Mouse (Mus musculus): Measurements from ENCODE around the gene Bcl11b. TPM values are rescaled to one million over a fixed set of nuclear protein-coding genes. Genes with fewer than 3 reads are reported as not detected.

The Bcl11b gene
- polyA plus RNA-seq, 1 experiment from 2014 or later = 2.5 TPM

- peaks cover 6% of the 10 kb centered on the region; the same call in 1 of the 2 replicates for H3K36me3 ChIP-seq
- no peaks in the 10 kb centered on the region for H3K9me3 ChIP-seq (replicated peaks)
- H3K4me3 ChIP-seq = no peak overlapping the region
- DNase-seq (ENCODE audit: low spot score) = no peak
- peaks cover 35% of the 10 kb centered on the region for H3K4me1 ChIP-seq
- no peaks in the 10 kb centered on the region for H3K27me3 ChIP-seq (ENCODE audit: low read depth, poor library complexity, severe bottlenecking)
- 0 out of 2 replicates have a peak overlapping the region, but pooled peaks have one; percentile 3 for H3K27ac ChIP-seq (replicated peaks)
- WGBS = 88% methylated on average over 5 of the region's 5 CpGs
These were observed 66.4 kb downstream of the Bcl11b start for GRCm38 (mm10) chr12:107936972-107937371.

- Histone ChIP-seq H3K27ac (replicated peaks) (no peak overlapping the region), H3K27me3 (ENCODE audit: low read depth, poor library complexity, severe bottlenecking) (no peaks in the 10 kb centered on the region), H3K4me3 (no peak overlapping the region), H3K4me1 (peaks cover 40% of the 10 kb centered on the region), H3K9me3 (replicated peaks) (no peaks in the 10 kb centered on the region), H3K36me3 (0 out of 2 replicates have a peak, but pooled peaks cover 3% of the 10 kb centered on the region)
- no peak for DNase-seq (ENCODE audit: low spot score)
- WGBS = 87% methylated on average over 5 of the region's 7 CpGs
These were observed 67.0 kb downstream of the Bcl11b start for GRCm38 (mm10) chr12:107936406-107936805.

GRCm38 (mm10) chr12:107934831-107935437 lies 68.5 kb downstream of the Bcl11b start:
- Histone ChIP-seq H3K27ac (replicated peaks) (no peak overlapping the region), H3K4me1 (peaks cover 53% of the 10 kb centered on the region), H3K36me3 (no peaks in the 10 kb centered on the region), H3K9me3 (replicated peaks) (no peaks in the 10 kb centered on the region), H3K27me3 (ENCODE audit: low read depth, poor library complexity, severe bottlenecking) (no peaks in the 10 kb centered on the region), H3K4me3 (no peak overlapping the region)
- WGBS = 88% methylated on average over 19 of the region's 19 CpGs
- no peak for DNase-seq (ENCODE audit: low spot score)

GRCm38 (mm10) chr12:107932140-107932539 lies 71.3 kb downstream of the Bcl11b start:
- H3K4me3 ChIP-seq = no peak overlapping the region
- H3K4me1 ChIP-seq = peaks cover 64% of the 10 kb centered on the region
- no peaks in the 10 kb centered on the region for H3K36me3 ChIP-seq
- no peaks in the 10 kb centered on the region for H3K27me3 ChIP-seq (ENCODE audit: low read depth, poor library complexity, severe bottlenecking)
- H3K27ac ChIP-seq (replicated peaks) = no peak overlapping the region; the same call in 1 of the 2 replicates
- no peaks in the 10 kb centered on the region for H3K9me3 ChIP-seq (replicated peaks)
- WGBS = 79% methylated on average over 12 of the region's 12 CpGs
- DNase-seq (ENCODE audit: low spot score) = no peak

- Histone ChIP-seq H3K9me3 (replicated peaks) (no peaks in the 10 kb centered on the region), H3K36me3 (no peaks in the 10 kb centered on the region), H3K27me3 (ENCODE audit: low read depth, poor library complexity, severe bottlenecking) (no peaks in the 10 kb centered on the region), H3K4me1 (peaks cover 64% of the 10 kb centered on the region), H3K4me3 (no peak overlapping the region), H3K27ac (replicated peaks) (no peak overlapping the region)
- no peak for DNase-seq (ENCODE audit: low spot score)
- 94% methylated on average over 5 of the region's 5 CpGs for WGBS
These were observed 71.9 kb downstream of the Bcl11b start for GRCm38 (mm10) chr12:107931476-107931875.

GRCm38 (mm10) chr12:107930611-107931350 lies 72.6 kb downstream of the Bcl11b start:
- 89% methylated on average over 28 of the region's 28 CpGs for WGBS
- no peaks in the 10 kb centered on the region for H3K27me3 ChIP-seq (ENCODE audit: low read depth, poor library complexity, severe bottlenecking)
- H3K36me3 ChIP-seq = no peaks in the 10 kb centered on the region
- H3K4me1 ChIP-seq = peaks cover 61% of the 10 kb centered on the region
- no peaks in the 10 kb centered on the region for H3K9me3 ChIP-seq (replicated peaks)
- no peak for DNase-seq (ENCODE audit: low spot score)
- H3K27ac ChIP-seq (replicated peaks) = 0 out of 2 replicates have a peak overlapping the region, but pooled peaks have one; percentile 18
- H3K4me3 ChIP-seq = no peak overlapping the region

- Histone ChIP-seq H3K4me3 (no peak overlapping the region), H3K4me1 (peaks cover 61% of the 10 kb centered on the region), H3K27me3 (ENCODE audit: low read depth, poor library complexity, severe bottlenecking) (no peaks in the 10 kb centered on the region), H3K9me3 (replicated peaks) (no peaks in the 10 kb centered on the region), H3K36me3 (no peaks in the 10 kb centered on the region), H3K27ac (replicated peaks) (peak overlapping the region; percentile 42; the same call in 1 of the 2 replicates)
- DNase-seq (ENCODE audit: low spot score) = no peak
- WGBS = 81% methylated on average over 7 of the region's 7 CpGs
These were observed 74.5 kb downstream of the Bcl11b start for GRCm38 (mm10) chr12:107928905-107929304.

- DNase-seq (ENCODE audit: low spot score) = no peak
- Histone ChIP-seq H3K36me3 (no peaks in the 10 kb centered on the region), H3K4me3 (no peak overlapping the region), H3K4me1 (peaks cover 64% of the 10 kb centered on the region), H3K9me3 (replicated peaks) (no peaks in the 10 kb centered on the region), H3K27ac (replicated peaks) (no peak overlapping the region; the same call in 1 of the 2 replicates), H3K27me3 (ENCODE audit: low read depth, poor library complexity, severe bottlenecking) (no peaks in the 10 kb centered on the region)
- WGBS = 88% methylated on average over 15 of the region's 15 CpGs
These were observed 74.9 kb downstream of the Bcl11b start for GRCm38 (mm10) chr12:107928464-107928901.

GRCm38 (mm10) chr12:107927961-107928431 lies 75.4 kb downstream of the Bcl11b start:
- Histone ChIP-seq H3K4me3 (no peak overlapping the region), H3K9me3 (replicated peaks) (no peaks in the 10 kb centered on the region), H3K36me3 (no peaks in the 10 kb centered on the region), H3K27me3 (ENCODE audit: low read depth, poor library complexity, severe bottlenecking) (no peaks in the 10 kb centered on the region), H3K4me1 (peaks cover 64% of the 10 kb centered on the region), H3K27ac (replicated peaks) (no peak overlapping the region; the same call in 1 of the 2 replicates)
- WGBS = 78% methylated on average over 10 of the region's 10 CpGs
- no peak for DNase-seq (ENCODE audit: low spot score)

GRCm38 (mm10) chr12:107926074-107926855 lies 77.1 kb downstream of the Bcl11b start:
- H3K4me1 ChIP-seq = peaks cover 56% of the 10 kb centered on the region
- H3K4me3 ChIP-seq = no peak overlapping the region
- H3K27ac ChIP-seq (replicated peaks) = no peak overlapping the region
- no peaks in the 10 kb centered on the region for H3K9me3 ChIP-seq (replicated peaks)
- DNase-seq (ENCODE audit: low spot score) = no peak
- 95% methylated on average over 22 of the region's 22 CpGs for WGBS
- H3K27me3 ChIP-seq (ENCODE audit: low read depth, poor library complexity, severe bottlenecking) = no peaks in the 10 kb centered on the region
- H3K36me3 ChIP-seq = no peaks in the 10 kb centered on the region

GRCm38 (mm10) chr12:107924696-107925095 lies 78.7 kb downstream of the Bcl11b start:
- 82% methylated on average over 4 of the region's 4 CpGs for WGBS
- Histone ChIP-seq H3K4me3 (no peak overlapping the region), H3K27me3 (ENCODE audit: low read depth, poor library complexity, severe bottlenecking) (no peaks in the 10 kb centered on the region), H3K27ac (replicated peaks) (no peak overlapping the region), H3K9me3 (replicated peaks) (no peaks in the 10 kb centered on the region), H3K4me1 (peaks cover 53% of the 10 kb centered on the region), H3K36me3 (no peaks in the 10 kb centered on the region)
- no peak for DNase-seq (ENCODE audit: low spot score)

- DNase-seq (ENCODE audit: low spot score) = no peak
- Histone ChIP-seq H3K27ac (replicated peaks) (no peak overlapping the region), H3K4me1 (peaks cover 48% of the 10 kb centered on the region), H3K4me3 (no peak overlapping the region), H3K36me3 (no peaks in the 10 kb centered on the region; the same call in 1 of the 2 replicates), H3K9me3 (replicated peaks) (no peaks in the 10 kb centered on the region), H3K27me3 (ENCODE audit: low read depth, poor library complexity, severe bottlenecking) (no peaks in the 10 kb centered on the region)
- 79% methylated on average over 3 of the region's 3 CpGs for WGBS
These were observed 79.4 kb downstream of the Bcl11b start for GRCm38 (mm10) chr12:107923963-107924362.
